Mouse (Mus musculus) testis, adult 2 months (tissue): ENCODE results near the gene Rnase2b. TPM values are rescaled to one million over a fixed set of nuclear protein-coding genes. Genes with fewer than 3 reads are reported as not detected.
"Not testable (repeated sequence)": the region's sequence is repeated elsewhere in the genome, so short reads cannot be mapped to it uniquely, and the experiment has no call there.

Source experiments
- H3K27ac ChIP-seq: fragments of 200-500 bp; 2 replicates; pipeline ENCODE4 v1.5.1; 2012; ENCODE audit warnings: low read depth, low read length; ENCODE audit not compliant: control insufficient read depth, insufficient read depth
- H3K27me3 ChIP-seq: fragments of 200-500 bp; 2 replicates; pipeline ENCODE4 v1.6.1; 2012; ENCODE audit warnings: mild to moderate bottlenecking, low read length, moderate library complexity; ENCODE audit not compliant: control insufficient read depth, insufficient read depth
- H3K36me3 ChIP-seq: fragments of 200-500 bp; 2 replicates; pipeline ENCODE4 v1.6.1; 2012; ENCODE audit warnings: mild to moderate bottlenecking, low read length; ENCODE audit not compliant: control insufficient read depth, insufficient read depth
- H3K4me1 ChIP-seq: fragments of 200-500 bp; 2 replicates; pipeline ENCODE4 v1.6.1; 2012; ENCODE audit warnings: low read length; ENCODE audit not compliant: control insufficient read depth, insufficient read depth
- H3K4me3 ChIP-seq: fragments of 200-500 bp; 2 replicates; pipeline ENCODE4 v1.5.1; 2012; ENCODE audit warnings: low read depth, mild to moderate bottlenecking, low read length, moderate library complexity, mixed read lengths; ENCODE audit not compliant: control insufficient read depth
- CTCF ChIP-seq: fragments of 200-500 bp; IDR thresholded peaks from 2 replicates; pipeline ENCODE4 v1.5.1; 2012; ENCODE audit warnings: low read depth, mild to moderate bottlenecking, inconsistent platforms, low read length, moderate library complexity; ENCODE audit not compliant: control insufficient read depth, insufficient read depth, insufficient replicate concordance
- POLR2A ChIP-seq: fragments of 200-500 bp; IDR thresholded peaks from 2 replicates; pipeline ENCODE4 v1.6.1; 2012; ENCODE audit warnings: low read depth, mild to moderate bottlenecking, inconsistent platforms, low read length, moderate library complexity; ENCODE audit not compliant: control insufficient read depth
- polyA plus RNA-seq: library from polyadenylated mRNA; depleted of rRNA; stranded (reverse); fragments of >200 nt; gene quantifications from 2 replicates; pipeline ENCODE4 v1.2.3, GENCODE M21; 2012; rRNA removed

Rnase2b gene
- not detected in 2 replicates for polyA plus RNA-seq

DNA sequence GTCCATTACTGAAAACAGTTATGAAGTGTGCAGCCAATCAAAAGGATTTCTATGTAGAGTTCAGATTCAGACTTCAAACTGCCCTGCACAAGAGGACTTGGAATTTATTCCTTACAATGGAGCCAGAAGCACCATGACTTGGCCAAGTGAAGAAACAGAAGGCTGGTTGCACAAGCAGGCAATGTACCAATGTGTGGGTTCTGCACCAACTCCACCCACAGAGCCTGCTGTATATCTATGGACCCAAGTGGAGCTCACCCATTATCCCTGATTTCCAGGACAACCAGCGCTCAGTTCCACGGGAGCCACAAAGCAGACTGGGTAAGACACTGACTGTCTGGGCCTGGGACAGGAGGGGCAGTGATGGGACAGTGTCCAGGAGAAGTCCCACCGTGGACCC is at the start of gene Rnase2b:
Rnase2b (plus strand) TSS at position 285 of the 400 bp plus-strand sequence.
- not testable (repeated sequence) for H3K4me3 ChIP-seq, H3K27me3 ChIP-seq, H3K4me1 ChIP-seq, H3K27ac ChIP-seq, H3K36me3 ChIP-seq

DNA sequence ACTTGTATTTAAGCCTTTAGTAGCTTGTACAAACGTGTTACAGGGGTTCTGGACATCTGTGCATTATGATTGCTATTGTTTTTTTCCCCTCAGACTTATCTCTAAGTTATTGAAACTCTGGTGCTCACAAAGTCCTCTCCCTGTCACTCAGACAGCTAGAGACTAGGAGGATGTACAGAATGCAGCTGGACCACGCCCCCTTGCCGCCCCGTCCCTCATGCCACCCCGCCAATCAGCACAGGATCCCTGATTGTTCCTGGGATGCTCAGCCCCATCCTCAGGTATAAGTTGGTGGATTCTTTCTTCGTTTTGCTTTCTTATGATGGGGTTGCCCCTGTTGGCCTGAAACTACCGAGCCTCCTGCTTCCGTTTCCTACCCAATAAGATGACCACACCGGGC is 48.6 kb upstream of the Rnase2b start:
- Histone ChIP-seq H3K4me1 (no peaks in the 10 kb centered on the region), H3K4me3 (no peak overlapping the region), H3K36me3 (no peaks in the 10 kb centered on the region), H3K27ac (no peak overlapping the region), H3K27me3 (no peaks in the 10 kb centered on the region)
- no peak for TF ChIP-seq CTCF

DNA sequence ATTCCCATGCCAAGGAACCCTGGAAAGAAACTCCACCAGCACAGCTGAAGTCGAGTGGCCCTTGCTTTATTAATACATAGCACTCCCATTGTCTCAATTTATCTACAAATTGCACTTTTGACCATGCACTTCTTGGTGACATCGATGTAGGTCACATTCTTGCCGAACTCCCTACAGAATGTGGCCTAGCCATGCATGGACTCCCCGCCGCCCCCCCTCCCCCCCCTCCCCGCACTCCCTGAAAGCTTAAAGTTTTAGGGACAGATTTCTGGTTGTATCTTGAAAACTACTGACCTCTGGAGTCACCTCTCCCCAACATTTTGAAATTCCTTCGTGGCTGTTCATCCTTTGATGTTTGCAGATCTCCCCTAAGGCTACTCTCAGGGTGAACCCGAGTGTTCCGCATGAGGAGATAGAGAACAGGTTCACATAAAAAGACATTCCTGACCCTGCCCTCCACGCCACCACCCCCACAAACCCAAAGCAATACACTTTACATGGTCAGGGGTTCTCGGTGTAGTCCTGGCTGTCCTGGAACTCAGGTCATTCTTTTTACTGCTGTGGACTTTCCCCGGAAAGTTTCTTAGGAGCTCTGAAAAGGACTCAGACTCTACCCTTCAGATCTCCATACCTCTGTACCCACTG is 48.0 kb upstream of the Rnase2b start, which contains the start of gene Eddm3b:
Eddm3b (plus strand) TSS at position 511 of the 645 bp plus-strand sequence.
- Histone ChIP-seq H3K27ac (no peak within 1 kb of the TSS), H3K4me3 (no peak within 1 kb of the TSS), H3K4me1 (no peaks in the 10 kb centered on the region), H3K27me3 (no peaks in the 10 kb centered on the region), H3K36me3 (no peaks in the 10 kb centered on the region)
- TF ChIP-seq POLR2A (no peak), CTCF (no peak)

DNA sequence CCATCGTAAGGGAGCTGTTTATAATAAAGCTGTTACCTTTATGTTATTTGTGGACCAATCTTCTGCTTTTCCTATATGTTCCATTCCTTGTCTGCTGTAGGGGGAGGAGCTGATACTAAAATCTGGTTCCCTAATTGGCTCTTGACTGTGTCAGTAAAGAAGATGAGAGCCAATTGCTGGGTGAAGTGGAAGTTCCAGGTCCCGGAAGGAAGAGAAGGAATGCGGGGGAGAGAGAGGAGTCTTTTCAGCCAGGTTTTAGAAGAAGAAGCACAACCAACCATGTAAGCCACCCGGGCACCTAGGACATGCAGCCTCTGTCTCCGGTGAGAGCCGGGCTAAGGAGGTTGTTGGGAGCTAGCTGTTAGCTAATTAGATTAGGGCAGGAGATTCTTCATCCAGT is 36.4 kb upstream of the Rnase2b start:
- TF ChIP-seq CTCF (no peak), POLR2A (no peak)
- Histone ChIP-seq H3K4me1 (no peaks in the 10 kb centered on the region), H3K27ac (no peak overlapping the region), H3K27me3 (no peaks in the 10 kb centered on the region), H3K4me3 (no peak overlapping the region), H3K36me3 (no peaks in the 10 kb centered on the region)

DNA sequence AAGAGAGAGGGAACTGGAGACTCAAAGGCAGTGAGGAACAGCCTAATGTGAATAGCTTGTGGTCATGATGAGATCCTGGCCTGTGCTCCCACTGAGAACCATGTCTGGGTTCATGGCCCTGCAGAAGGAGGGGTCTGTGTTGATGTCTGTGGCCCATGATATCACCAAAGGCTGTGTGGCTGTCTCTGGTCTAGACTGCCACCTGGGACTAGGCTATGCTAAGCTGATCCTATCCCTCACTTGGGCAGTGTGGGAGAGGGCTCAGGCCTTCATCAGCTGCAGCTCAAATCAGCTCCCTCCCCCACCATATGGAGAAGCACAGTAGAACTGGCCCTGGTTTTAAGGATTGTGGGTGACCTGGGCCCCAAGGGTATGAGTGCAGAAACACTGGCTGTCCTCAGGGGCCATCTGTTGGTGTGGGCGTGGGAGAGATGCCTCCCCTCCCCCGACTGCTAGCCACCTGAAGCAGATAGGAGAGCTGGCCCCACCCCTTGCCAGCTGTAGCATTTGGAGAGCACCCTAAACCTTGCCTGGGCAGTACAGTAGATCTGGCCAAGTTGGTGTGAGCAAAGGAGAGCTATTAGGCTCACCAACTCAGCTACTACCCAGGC is 34.3 kb upstream of the Rnase2b start:
- no peak overlapping the region for H3K27ac ChIP-seq
- no peak overlapping the region for H3K4me3 ChIP-seq
- no peaks in the 10 kb centered on the region for H3K27me3 ChIP-seq
- no peaks in the 10 kb centered on the region for H3K36me3 ChIP-seq
- no peaks in the 10 kb centered on the region for H3K4me1 ChIP-seq
- TF ChIP-seq CTCF (no peak), POLR2A (no peak)

DNA sequence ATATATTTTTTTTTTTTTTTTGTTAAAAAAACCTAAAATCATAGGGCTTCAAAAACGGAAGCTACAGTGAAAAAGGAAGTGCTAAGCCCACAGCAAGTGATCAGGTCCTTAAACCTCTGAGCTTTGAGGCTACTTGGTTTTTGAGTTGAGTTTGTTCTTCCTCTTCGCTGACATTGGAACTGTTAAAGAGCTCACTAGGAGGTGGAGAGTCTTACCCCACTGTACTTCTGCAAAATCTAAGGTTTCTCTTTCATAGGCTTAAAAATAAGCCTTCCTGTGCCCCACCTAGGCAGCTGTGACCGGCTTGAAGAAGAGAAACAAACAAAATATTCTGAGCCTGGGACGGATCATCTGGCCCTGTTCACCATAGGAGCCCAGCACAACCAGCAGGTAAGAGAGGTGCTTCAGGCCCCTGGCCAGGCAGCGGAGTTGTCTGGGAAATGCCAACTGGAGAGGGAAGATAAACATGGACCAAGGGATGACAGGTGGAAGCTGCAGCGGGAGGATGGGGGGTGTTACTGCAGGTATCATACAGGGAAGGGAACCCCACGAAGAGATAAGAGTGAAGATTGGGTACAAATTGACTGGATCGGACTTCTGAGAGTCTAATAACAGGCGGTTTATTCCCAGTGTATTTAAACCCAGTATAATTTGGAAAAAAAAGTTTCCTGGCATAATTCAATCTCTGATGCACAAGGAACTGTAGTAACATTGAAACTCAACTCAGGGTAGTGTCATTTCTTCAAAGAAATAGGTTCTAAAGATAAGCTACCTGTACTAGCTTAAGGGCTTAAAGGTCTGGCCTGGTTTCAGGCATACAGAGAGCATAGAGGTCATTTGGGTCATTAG is 33.1 kb upstream of the Rnase2b start:
- TF ChIP-seq POLR2A (no peak), CTCF (no peak)

DNA sequence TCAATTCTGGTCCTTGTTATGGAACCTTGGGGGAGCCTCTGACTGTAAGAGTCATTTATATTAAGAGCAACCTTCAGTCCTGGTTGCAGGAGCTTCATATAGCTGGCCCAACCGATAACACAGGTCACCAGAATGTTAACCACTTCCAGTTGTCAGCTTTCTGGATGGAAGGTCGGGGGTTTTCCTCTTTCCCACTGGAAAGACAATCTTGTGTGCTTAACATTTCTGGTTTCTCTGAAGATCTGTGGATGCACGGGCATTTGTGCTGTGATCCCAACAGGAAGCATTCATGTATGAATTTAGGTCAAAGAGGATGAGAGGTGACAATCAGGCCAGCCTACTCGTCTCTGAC is 32.5 kb upstream of the Rnase2b start:
- no peak overlapping the region for H3K4me3 ChIP-seq
- TF ChIP-seq POLR2A (no peak), CTCF (no peak)
- no peaks in the 10 kb centered on the region for H3K27me3 ChIP-seq
- H3K36me3 ChIP-seq: no peaks in the 10 kb centered on the region
- H3K27ac ChIP-seq: no peak overlapping the region
- H3K4me1 ChIP-seq: no peaks in the 10 kb centered on the region

More for the DNA sequence above, 33.1 kb upstream of the Rnase2b start:
- Histone ChIP-seq H3K36me3 (no peaks in the 10 kb centered on the region), H3K27me3 (no peaks in the 10 kb centered on the region), H3K27ac (no peak overlapping the region), H3K4me3 (no peak overlapping the region), H3K4me1 (no peaks in the 10 kb centered on the region)
